Mouse (Mus musculus): ENCODE results near the gene Cmah.
A peak's percentile ranks its signal among the peaks of the same experiment; 100 is the strongest.

Gene Cmah

DNA sequence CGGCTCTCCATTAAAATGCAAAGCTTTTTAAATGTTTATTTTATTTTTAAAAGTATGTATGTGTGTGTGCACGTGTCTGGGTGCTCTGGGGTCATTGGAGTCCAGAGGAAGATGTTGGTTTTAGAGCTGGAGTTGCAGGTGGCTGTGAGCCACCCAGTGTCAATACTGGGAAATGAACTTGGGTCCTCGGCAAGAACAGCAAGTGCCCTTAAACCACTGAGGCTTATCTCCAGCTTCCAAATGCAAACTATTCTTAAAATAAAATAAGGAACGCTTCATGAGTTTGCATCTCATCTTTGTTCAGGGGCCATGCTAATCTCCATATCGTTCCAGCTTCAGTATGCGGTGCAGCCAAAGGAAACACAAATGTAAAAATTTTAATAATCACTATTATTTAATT, 159.2 kb downstream of the Cmah start:
- no peak for DNase-seq

DNA sequence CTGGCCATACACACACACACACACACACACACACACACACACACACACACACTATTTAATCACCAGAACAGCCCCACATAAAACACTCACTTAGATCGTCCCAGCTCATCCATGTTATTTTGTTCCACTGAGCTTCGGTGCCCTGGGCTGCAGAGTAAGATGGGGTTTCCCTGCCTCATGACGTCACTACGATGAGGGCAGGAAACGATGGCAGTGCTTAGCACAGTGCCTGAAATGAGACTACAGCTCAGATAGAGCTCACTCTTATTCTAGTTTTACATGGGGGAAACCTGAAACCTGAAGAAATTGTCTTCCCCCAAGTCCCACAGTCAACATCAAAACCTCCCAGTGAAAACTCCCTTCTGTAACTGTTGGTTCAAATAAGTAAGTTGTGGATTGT, 159.9 kb downstream of the Cmah start:
- DNase-seq = no peak

DNA sequence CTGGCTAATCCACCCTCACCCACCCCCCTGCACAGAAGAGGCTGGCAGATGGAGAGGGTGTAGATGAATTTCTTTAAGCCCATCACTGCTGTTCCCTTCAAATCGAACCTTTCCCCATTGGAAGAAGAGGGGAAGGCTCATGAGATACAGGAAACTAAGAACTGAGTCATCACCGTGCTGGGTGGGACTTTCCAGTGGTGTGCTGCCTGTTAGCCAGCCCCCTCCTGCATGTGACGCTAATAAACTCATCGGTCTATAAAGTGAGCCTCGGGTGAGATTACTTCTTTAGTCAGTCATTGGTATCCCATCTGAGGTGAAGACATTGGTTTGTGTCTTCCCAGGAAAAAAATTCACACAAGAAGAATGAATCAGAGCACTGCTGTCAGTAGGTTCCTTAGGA, 160.3 kb downstream of the Cmah start:
- no peak for DNase-seq

DNA sequence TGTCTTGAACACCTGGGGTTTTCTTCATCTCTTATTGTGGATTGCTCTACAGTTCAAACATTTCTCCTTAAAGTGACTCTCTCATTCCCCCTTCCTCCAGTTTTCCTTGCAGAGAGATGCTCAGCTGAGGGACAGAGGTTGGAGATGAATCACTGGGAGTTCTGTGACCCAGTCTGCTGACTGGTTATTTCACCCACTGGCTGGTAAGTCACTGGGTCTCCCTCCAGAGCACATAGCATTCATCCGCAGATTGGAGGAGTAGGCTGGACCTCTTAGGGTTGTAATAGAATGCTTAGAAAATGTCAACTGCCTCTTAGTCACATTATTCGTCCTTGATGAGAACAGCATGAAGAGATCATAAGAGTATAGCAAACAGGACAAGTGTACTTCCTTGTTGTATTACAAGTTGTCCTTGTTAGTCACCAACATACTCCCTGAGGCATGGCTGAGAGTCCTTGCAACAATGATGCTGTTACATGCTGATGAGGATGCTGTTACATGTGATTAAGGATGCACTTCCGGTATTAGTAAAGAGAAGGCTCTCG, 161.4 kb downstream of the Cmah start:
- no peak for DNase-seq

DNA sequence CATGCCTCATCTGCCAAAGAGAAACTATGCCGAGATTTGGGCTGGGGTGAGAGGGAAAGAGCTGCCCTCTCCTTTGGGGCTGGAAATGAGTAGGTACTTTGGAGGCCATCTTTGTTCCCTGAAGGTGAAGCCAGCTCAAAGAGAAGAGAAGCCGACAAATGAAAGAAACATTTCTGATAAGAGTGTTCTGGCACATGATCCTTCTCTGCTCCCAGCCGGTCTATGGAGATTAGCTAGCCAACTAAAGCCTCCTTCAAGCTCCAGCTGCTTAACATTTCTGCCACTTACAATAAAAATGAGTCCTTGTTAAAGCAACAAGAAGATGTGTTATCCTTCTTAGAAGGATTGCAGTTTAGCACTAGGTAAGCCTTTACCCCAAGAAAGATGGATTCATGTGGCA, 162.3 kb downstream of the Cmah start:
- DNase-seq = no peak

DNA sequence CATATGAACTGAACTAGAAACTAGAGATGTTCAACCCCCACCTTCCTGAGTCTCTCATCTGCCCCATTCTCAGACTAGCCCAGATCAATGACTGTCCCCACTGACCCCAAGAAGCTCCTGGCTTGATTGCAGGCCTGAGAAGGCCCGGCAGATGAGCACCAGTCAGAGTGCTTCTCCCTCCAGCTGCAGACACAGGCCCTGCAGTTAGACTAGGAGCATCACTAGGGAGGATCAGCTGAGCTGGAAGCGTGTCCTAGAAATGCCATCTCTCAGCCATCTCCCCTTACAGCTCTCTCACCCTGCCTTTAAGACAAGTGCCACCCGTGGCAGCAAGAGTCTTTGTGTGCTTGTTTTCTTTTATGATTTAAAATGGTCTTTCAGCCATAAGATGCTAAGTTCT, 162.8 kb downstream of the Cmah start:
- no peak for DNase-seq

DNA sequence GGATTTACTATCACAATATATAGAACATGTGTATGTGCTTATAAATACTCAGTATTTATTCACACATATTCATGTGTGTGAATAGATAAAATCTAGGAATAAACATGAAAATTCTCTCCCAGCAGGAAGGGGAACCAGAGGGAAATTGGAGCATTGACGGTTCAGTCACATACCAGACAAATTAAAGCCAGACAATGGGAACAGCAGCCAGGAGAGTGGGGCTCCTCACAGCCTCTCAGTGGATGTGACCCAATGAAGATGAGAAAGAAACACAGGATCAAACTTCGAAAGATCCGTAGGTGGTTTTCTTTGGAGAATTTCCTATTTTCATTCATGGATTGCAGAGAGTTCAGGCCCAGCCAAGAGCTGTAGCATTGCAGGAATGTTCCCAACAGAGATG, 163.9 kb downstream of the Cmah start:
- DNase-seq = no peak

DNA sequence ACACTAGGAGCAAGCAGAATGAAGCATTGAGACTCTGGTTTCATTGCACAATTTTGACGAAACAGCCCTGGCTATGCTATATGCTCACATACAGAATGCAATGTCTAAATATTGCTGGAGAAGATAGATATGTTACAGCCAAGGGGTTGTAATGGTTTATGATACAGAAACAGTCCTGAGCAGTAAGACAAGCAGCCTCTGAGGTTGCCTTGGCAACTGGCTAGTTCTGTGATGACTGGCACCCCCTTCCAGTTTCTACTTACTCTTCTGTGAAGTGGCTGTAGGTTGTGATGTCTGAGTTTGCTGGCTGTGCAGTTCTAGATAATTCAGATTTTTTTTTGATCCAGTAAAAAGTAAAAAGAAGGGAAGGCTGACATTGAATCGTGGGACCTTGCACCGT, 166.6 kb downstream of the Cmah start:
- no peak for DNase-seq

DNA sequence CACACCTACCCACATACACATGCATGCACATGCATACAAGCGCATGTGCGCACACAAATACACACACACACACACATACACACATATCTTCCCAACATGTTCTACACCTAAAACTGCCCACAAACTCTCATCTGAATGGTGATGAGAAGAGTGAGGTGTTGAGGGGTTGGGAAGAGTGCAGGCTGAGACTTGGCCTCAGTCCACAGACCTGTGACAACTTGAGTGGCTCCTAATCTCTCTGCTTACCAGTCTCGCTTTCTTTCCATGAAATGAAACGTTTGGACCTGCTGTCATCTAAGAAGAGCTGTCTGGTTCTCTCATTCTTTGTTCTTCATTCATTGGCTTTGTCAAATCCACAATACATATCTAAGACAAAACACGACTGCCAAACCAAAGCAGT, 169.1 kb downstream of the Cmah start:
- no peak for DNase-seq

DNA sequence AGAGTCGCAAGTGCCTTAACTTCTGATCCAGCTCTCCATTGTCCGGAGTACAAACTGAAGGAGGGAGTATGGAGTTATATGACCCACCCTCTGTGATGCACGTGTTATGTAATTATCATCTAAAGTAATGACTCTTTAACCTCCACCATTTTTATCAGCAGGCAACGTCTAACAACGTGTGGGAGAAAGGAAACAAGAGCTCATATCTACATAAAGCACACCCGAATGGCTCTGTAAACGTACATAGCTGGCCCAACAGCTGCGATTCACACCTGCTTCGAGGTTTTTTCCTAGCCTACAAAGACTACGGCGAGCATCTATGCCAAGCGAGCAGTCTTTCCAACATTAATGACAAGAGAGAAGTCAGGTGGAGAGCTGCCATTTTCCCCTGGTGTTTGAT, 169.8 kb downstream of the Cmah start:
- DNase-seq = peak; percentile 46

DNA sequence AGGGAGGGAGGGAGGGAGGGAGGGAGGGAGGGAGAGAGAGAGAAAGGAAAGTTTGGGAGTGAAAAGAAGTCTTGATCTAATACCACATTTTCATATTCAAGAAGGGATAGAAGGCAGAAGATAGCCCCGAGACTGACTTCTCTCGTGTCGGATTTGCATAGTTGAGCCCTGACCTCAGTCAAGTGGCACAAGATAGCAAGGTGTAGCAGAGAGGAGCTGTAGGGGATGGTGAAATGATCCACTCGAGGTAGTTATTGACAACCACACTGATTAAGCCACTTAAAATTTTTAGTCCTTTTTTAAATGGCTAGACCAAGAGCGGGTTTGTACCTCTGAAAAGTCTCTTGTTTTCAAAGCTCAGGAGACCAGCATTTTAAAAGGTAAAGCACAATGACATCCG, 171.1 kb downstream of the Cmah start:
- DNase-seq = no peak

DNA sequence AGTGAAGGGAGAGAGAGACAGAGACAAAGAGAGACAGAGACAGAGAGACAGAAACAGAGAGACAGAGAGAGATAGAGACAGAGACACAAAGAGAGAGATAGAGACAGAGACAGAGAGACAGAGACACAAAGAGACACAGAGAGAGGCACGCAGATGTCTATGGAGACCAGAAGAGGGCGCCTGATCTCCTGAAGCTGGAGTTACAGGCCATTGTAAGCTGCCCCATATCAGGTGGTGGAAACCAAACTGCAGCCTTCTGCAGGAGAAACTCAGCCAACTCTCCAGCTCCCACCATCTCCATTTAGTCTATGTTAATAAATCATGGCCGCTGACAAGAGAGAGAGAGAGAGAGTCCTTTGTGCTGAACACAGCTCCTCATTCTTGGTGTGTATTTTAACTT, 172.3 kb downstream of the Cmah start:
- DNase-seq = peak; percentile 66

DNA sequence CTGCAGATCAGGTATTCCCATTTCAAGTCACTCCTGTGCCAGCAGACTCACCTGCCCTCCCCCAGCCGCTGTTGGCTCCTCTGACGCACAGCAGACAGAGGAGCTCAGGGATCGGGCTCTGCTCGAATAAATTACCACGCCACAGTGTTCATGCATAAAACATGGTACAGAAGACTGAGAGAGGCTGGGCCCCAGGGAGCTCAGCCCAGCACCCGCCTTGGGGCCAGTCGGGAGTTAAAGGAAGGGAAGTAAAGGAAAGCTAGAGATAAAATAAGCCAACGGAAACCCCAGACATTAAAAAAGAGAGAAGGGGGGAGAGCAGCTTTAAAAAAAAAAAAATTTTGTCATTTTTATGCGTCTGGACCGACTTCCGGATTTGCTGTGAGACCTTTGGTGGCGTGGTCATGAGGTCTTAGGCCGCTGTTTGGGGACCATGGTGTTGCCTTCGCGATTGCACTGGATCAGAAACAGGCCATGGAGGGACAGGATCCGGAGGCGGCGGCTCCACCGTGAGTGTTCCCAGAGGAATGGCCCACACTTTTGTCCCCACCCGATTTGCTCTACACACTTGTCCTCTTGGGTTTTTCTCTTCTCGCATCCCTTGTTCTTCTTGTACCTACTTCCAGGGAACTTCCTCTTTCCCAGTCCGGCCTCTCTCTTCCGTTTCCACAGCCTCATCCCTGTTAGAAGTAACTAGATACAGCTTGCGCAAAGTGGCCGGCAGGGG, 174.1 kb downstream of the Cmah start:
- peak; percentile 49 for DNase-seq

DNA sequence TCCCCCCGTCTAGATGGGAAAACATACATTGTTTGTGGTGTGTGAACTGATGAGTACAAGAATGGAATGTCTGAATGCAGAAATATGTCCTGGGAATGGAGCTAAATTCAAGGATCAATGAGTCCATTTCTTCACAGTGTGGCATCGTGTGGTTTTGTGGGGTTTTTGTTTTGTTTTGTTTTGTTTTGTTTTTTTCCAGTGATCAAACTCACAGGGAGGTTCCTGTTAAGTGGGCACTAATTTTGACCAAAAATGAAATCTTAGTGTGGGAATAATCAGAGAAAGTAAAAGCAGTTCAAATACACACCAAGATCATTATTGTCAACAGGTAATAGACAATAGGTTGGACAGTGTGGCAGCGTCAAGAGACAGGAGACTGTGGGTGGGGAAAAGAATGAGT, 174.7 kb downstream of the Cmah start:
- DNase-seq = no peak

DNA sequence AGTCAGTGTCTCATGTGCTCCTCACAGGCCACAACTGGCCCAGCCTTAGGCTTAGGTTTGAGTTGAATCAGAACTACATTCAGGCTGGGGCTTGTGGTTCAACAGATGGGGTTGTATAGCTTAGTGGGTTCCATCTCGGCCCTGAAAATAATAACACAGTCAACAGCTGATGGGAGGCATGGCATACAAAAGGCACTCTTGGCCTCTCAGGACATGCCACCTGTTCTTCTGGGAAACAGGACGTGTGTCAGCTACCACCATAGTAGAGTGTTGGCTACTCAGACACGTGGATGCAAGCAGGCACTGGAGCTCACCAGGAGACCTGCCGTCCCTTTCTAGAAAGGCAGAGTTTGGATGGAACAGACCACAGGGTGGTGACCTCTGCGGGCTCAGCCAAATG, 178.6 kb downstream of the Cmah start:
- no peak for DNase-seq

DNA sequence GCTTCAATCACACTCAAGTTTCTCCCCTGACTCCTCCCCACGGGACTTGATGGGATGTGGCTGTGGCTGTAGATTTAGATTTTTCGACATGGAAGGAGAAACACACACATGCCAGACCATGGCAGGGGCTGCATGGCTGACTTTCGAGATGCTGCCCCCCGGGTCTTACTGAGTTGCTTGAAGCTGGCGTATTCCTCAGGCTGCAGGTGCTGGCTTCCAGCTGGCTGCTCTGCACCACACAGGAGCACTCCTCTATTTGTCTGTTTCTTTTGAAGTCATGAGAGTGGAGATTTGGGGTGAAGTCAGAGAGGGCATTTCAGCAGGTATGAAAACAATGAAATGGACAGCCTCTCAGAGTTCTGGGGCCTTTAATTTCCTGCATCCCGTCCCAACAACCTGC, 180.0 kb downstream of the Cmah start:
- no peak for DNase-seq

DNA sequence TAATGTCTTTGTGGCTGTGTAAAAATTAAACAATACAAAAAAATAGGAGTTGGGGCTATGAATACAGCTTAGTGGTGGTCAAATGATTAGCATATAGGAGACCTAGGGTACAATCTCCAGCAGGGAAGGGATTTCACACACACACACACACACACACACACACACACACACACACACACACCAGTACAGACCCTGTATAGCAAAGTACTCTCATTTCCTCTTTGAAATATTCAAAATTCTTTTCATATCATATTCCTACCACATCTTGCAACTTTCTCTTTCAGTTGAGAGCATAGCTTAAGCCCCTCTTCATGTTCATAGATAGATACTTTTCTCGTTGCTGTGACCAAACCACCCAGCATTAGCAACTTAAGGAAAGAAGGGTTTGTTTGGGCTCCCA, 181.7 kb downstream of the Cmah start:
- DNase-seq = no peak

DNA sequence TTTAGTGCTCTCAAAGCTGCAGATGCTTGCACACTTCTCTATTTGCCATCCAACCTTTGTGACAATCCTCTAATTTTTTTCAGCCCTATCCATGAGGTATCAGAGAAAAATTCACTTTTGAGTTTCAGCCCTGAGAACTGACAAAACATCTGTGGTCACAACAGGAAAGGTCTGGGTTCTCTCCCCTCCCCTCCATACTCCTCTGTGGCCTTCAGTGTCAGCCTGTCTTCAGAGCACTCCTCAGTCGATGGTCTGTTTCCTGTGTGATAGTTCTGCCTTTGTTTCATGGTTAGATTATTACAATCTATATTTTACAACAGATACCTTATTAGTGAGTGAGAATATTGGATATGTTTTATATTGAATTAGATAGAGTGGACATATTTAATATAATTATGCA, 184.2 kb downstream of the Cmah start:
- no peak for DNase-seq

DNA sequence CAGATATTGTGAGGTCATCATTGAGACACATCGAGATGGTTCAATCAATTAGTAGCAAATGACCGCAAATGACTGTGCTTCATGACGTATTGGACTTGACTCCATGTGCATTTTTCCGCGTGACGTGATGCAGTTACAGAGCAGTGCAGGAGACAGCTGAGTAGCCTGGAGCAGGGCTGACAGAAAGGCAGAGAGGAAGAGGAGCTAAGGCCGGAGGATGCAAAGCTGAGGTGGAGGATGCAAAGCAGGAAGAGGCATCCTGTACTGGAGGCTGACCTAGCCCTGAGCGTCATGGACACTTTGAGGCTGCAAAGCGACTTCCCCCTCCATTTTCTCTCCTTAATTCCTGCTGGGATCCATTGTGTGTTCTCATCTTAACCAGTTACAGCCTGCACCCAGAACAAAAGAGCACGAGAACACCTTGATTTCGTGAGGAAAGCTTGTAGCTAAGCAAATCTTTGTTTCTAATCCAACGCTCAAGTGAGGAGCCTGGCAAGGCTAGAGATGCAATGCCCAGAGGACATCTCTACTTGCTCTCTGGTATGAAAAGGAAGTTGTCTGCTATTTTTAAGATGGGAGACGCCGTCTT, 184.8 kb downstream of the Cmah start:
- DNase-seq = no peak

DNA sequence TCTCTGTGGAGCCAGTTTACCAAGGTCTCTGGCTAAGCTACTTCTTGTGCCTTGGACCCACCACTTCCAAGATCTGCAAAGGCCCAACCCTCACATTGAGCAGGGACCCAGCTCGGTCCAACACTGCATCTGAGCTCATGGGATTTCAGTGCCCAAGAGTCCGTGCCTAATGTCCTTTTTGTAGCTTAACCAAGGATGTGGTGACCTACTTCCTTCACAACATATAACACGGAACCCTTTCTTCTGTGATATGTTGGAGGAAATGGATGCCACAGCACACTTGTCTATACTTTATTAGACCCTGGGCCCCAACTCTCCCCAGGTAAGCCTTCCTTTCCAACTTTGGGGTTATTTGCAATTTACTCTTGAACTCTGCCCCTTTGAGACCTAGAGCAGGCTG, 186.5 kb downstream of the Cmah start:
- DNase-seq = no peak

DNA sequence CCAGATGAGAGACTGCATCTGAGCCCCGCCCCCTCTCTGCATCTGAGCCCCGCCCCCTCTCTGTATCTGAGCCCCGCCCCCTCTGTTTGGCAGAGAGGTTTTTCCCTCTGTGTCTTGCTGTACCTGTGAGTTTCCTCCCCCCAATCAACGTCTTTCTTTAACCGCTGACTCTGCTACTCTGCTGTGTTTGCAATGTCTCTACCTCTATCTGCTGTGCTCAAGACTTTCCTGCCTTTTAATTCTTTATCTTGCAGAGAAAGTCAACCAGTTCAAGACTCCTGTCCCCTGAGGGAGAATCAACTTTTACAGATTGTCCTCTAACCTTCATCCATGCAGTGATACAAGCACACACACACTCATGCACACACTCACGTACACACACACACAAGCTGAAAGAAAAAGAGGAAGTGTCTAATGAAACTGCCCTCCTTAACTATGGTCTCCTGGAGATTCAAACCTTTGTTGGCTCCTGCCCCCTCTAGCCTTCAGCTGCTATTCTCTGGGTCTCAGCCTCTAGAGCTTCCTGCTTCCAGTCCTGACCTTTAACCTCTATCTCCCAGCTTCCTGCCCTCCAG, 188.0 kb downstream of the Cmah start:
- DNase-seq = peak; percentile 75

DNA sequence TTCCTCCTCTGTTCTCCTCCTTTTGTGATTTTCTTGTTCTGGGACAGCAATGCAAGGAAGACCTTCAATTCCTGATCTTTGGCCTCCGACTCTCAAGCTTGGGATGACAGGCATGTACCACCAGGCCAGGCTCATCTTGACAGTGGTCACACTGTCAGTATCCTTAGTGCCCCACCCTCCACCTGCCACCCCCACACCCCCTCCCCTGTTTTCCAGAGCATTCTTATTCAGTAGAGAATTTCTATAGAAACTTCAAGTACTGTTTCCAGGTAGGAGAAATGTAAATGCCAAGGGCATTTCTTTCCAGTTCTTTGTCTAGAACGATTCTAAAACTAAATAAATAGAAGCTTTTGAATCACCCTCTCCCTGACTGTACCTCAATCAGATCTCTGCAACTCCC, 190.6 kb downstream of the Cmah start:
- no peak for DNase-seq

DNA sequence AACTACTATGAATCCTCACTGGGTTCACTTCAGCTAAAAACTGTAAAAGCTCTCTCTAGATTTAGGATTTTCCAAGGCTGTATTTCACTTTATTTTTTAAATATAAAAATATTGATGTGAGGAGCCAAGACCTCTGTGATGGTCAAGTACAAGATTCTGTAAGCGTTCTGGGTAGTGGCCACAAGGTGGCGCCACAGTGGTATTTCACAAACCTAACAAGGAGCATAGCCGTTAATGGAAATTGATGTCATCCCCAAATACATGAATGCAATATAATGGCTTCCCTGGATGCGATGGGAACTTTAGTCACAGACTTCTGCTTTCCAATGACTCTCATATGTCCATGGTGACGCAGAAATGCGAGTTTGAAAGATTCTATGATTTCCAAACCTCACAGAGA, 191.7 kb downstream of the Cmah start:
- peak; percentile 81 for DNase-seq

DNA sequence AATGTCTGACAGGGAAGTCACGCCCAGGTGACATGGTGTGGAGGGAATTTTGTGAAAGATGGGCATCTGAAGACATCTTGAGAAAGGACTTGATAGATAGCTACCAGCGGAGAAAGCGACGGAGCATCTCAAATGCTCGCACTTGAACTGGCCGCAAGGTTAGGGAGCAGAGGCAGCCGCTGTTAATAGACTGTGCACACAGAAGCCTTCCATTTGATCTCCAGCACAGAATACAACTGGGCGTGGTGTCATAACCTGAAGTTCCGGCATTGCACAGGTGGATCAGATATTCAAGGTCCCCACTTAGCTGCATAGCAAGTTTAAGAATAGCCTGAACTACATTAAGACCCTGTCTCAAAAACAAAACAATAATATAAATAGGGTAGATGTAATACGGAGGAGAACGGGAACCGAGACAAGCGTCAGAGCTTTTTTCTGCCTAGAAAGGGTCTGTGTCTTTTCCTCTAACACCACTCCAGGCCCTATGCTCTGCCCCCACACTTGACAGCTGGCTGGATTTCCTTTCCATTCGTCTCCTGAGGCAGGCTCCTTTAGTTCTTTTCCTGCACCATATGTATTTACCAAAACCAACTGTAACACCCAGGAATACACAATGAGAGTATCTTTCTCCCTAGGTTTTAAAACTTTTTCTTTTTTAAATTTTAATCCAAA, 192.9 kb downstream of the Cmah start:
- DNase-seq = no peak
